Mouse (Mus musculus) liver, embryonic 14.5 days (tissue): Measurements from ENCODE around the gene Fam173a.
A peak's percentile ranks its signal among the peaks of the same experiment; 100 is the strongest.

Source experiments
- CTCF ChIP-seq: IDR thresholded peaks from 2 replicates; pipeline ENCODE4 v1.5.1; 2016; ENCODE audit warnings: antibody characterized with exemption, low read depth, control low read depth
- EP300 ChIP-seq: IDR thresholded peaks from 2 replicates; pipeline ENCODE4 v1.6.1; 2016; ENCODE audit warnings: antibody characterized with exemption, low read depth

DNA sequence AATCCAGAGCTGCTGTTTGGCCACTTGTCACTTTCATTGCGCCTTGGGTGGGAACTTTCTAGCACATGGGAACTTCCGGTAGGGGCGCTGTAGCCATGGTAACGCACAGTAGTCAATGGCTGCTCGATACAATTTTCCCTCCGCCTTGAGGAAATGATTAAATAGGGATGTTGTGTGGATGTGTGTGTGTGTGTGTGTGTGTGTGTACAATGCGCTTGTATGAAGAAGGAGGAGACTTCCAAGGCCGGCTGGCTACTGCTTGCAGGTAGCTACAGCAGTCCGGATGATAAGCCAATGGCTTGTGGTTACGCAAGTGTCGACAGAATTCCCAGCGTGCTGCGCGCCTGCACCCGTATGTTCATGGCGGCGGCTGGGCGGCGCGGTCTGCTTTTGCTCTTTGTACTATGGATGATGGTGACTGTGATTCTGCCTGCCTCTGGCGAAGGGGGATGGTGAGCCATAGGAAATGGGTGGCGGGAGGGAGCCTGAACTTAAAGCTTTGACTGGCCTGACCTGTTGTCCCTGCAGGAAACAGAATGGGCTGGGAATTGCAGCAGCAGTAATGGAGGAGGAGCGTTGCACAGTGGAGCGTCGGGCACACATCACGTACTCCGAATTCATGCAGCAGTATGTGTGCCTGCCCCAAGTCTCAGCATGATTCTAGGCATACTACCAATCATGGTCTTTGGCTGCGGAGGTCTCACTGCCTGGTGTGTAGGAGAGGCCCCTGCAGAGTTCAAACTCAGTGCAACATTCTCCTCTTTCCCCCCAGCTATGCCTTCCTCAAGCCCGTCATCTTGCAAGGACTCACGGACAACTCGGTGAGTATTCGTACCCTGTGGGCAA is 36.2 kb upstream of the Fam173a start, which contains the start of gene Jmjd8:
- peak; percentile 67 for TF ChIP-seq CTCF
- no peak for TF ChIP-seq EP300
